10 mouse cellular contexts compared by ENCODE assay signal in the genomic region with DNA sequence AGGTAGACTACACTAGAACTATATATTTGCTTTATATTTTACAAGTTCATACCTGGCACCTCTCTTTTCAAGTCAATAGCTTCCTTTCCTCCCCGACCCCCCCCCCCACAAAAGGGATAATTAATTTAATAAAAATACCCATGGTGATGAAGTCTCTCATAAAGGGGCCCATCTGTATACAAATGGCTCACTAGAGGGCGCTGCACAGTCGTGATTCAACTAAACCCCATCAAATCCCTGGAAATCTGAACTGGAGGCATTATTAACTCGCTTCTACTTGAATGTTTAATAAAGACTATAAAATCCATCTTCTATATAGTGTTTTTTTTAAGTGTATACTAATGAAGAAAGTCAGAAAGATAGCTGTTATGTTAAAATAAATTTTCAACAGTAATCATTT. TPM values are rescaled to one million over a fixed set of nuclear protein-coding genes. Genes with fewer than 3 reads are reported as not detected.
DNase-seq lines count a peak whose midpoint lies in the region; ATAC-seq and TF ChIP-seq lines count a peak whose summit lies in the region.
"Had no signal": no experiment of that assay in that cellular context is flagged by ENCODE, and none has a peak within 500 bp of the region (broad histone marks: within the 10 kb centered on the region; RNA-seq: fewer than 3 reads in every experiment).

No protein-coding gene starts in this region.

- 15% methylated on average over 4 of the region's 4 CpGs for WGBS in midbrain, embryonic 11.5 days
- WGBS in midbrain, embryonic 15.5 days, result 5% methylated on average over 4 of the region's 4 CpGs
- WGBS in liver, embryonic 14.5 days (ENCODE audit: insufficient replicate concordance), result 6% methylated on average over 4 of the region's 4 CpGs

- H3K4me3 ChIP-seq in midbrain, embryonic 11.5 days (ENCODE audit: low read depth, low read length), result no peak overlapping the region
- no peak overlapping the region for H3K4me3 ChIP-seq in midbrain, embryonic 15.5 days
- H3K4me3 ChIP-seq in liver, embryonic 14.5 days (ENCODE audit: insufficient read depth in 1 of 2, low read depth in 2 of 2, low read length in 2 of 2), result no peak overlapping the region
- H3K4me3 ChIP-seq: megakaryocyte, embryonic 14.5 days had no signal

- H3K36me3 ChIP-seq in midbrain, embryonic 11.5 days (ENCODE audit: control insufficient read depth, insufficient read depth, low read length), result no peaks in the 10 kb centered on the region
- no peaks in the 10 kb centered on the region for H3K36me3 ChIP-seq in midbrain, embryonic 15.5 days (replicated peaks)
- no peaks in the 10 kb centered on the region for H3K36me3 ChIP-seq in liver, embryonic 14.5 days (replicated peaks; ENCODE audit: control insufficient read depth, insufficient read depth, low read depth)

- no peak for ATAC-seq in CD4-positive, CD25-positive, alpha-beta regulatory T cell, adult 4 months
- ATAC-seq in midbrain, embryonic 11.5 days (ENCODE audit: low FRiP score), result no peak
- ATAC-seq in midbrain, embryonic 15.5 days (replicated peaks), result no peak
- no peak for ATAC-seq in liver, embryonic 14.5 days (ENCODE audit: insufficient read depth)

- no peak overlapping the region for H3K27ac ChIP-seq in midbrain, embryonic 11.5 days (ENCODE audit: low read depth, low read length)
- no peak overlapping the region for H3K27ac ChIP-seq in midbrain, embryonic 15.5 days
- H3K27ac ChIP-seq in liver, embryonic 14.5 days, result no peak overlapping the region

- TF ChIP-seq EP300 in liver, embryonic 14.5 days (IDR thresholded peaks at IDR 0.05; ENCODE audit: low read depth), result no peak

- TF ChIP-seq CTCF in liver, embryonic 14.5 days (IDR thresholded peaks at IDR 0.05; ENCODE audit: low read depth), result peak; percentile 36; the same call in 1 of the 2 replicates

- H3K9ac ChIP-seq in midbrain, embryonic 11.5 days (ENCODE audit: low read length), result no peak overlapping the region
- H3K9ac ChIP-seq in midbrain, embryonic 15.5 days, result no peak overlapping the region
- H3K9ac ChIP-seq in liver, embryonic 14.5 days (replicated peaks), result no peak overlapping the region

- DNase-seq in CD4-positive, CD25-positive, alpha-beta regulatory T cell, adult 2 months (ENCODE audit: low read depth, low spot score), result peak; percentile 55
- DNase-seq in midbrain, embryonic 11.5 days (ENCODE audit: low spot score, missing footprints), result peak; percentile 93
- DNase-seq in cerebellum, adult 8-10 months, result peak; percentile 19
- DNase-seq in heart, postnatal 14 days, result peak; percentile 43 to 70
- DNase-seq in liver, embryonic 14.5 days (ENCODE audit: low read depth in 3 of 3, low spot score in 3 of 3), result peak in 1 of 3 experiments; percentile 11
- peak; percentile 3 for DNase-seq in skeletal muscle tissue, adult 2 months (ENCODE audit: low read depth, low spot score)

- H3K9me3 ChIP-seq in midbrain, embryonic 11.5 days (ENCODE audit: control insufficient read depth, low read length), result no peaks in the 10 kb centered on the region
- H3K9me3 ChIP-seq in midbrain, embryonic 15.5 days, result no peaks in the 10 kb centered on the region
- H3K9me3 ChIP-seq in liver, embryonic 14.5 days (ENCODE audit: control insufficient read depth, low read length), result no peaks in the 10 kb centered on the region
- H3K9me3 ChIP-seq: megakaryocyte, embryonic 14.5 days had no signal

- H3K27me3 ChIP-seq in midbrain, embryonic 11.5 days (ENCODE audit: control insufficient read depth, insufficient read depth, low read length), result no peaks in the 10 kb centered on the region
- H3K27me3 ChIP-seq in midbrain, embryonic 15.5 days (replicated peaks), result no peaks in the 10 kb centered on the region
- H3K27me3 ChIP-seq in liver, embryonic 14.5 days (ENCODE audit: control insufficient read depth, insufficient read depth, low read length), result no peaks in the 10 kb centered on the region

- intact Hi-C loops in heart, postnatal 14 days (cut with DNase I), result loop anchor here (1.0 kb wide), 1 partner anchor 314 kb away; no protein-coding TSS in a partner anchor

- H3K4me1 ChIP-seq in midbrain, embryonic 11.5 days (ENCODE audit: control insufficient read depth, insufficient read depth, low read length), result no peaks in the 10 kb centered on the region
- H3K4me1 ChIP-seq in midbrain, embryonic 15.5 days, result no peaks in the 10 kb centered on the region
- H3K4me1 ChIP-seq in liver, embryonic 14.5 days (replicated peaks; ENCODE audit: control insufficient read depth in 2 of 2, insufficient read depth in 2 of 2, low read length in 1 of 2), result no peaks in the 10 kb centered on the region

- no peak overlapping the region for H3K4me2 ChIP-seq in midbrain, embryonic 11.5 days
- no peak overlapping the region for H3K4me2 ChIP-seq in midbrain, embryonic 15.5 days
- H3K4me2 ChIP-seq in liver, embryonic 14.5 days (ENCODE audit: low read depth), result no peak overlapping the region

RNA-seq across cellular contexts. Expression of a gene that starts 30.7 kb away (rescaled TPM):
- polyA plus RNA-seq in CD4-positive, CD25-positive, alpha-beta regulatory T cell, adult 4 months (2017; shearing (Covaris generic)), result 1 to 10 TPM; 7.5 to 7.9 TPM
- polyA plus RNA-seq in midbrain, embryonic 11.5 days (2014; fragmentation: Nextera tagmentation; extraction: Ambion mirVana), result 9.3 and 10.6 TPM in 2 replicates
- polyA plus RNA-seq in midbrain, embryonic 15.5 days (2015; fragmentation: Nextera tagmentation; extraction: Ambion mirVana), result 16.3 and 18.0 TPM in 2 replicates
- 1 to 10 TPM; 4.3 to 4.4 TPM for total RNA-seq in heart, postnatal 14 days (2021)
- polyA plus RNA-seq in liver, embryonic 14.5 days (2012; rRNA removed), result 0.34 and 0.44 TPM in 2 replicates
- 0.76 and 0.99 TPM in 2 replicates for polyA plus RNA-seq in liver, embryonic 14.5 days (2014; fragmentation: Nextera tagmentation; extraction: Ambion mirVana)

RNA-seq across cellular contexts. Expression of a gene that starts 40.6 kb away (rescaled TPM):
- not detected for polyA plus RNA-seq in CD4-positive, CD25-positive, alpha-beta regulatory T cell, adult 4 months (2017; shearing (Covaris generic))
- not detected in 2 replicates for polyA plus RNA-seq in midbrain, embryonic 11.5 days (2014; fragmentation: Nextera tagmentation; extraction: Ambion mirVana)
- polyA plus RNA-seq in midbrain, embryonic 15.5 days (2015; fragmentation: Nextera tagmentation; extraction: Ambion mirVana), result 0.89 and 1.7 TPM in 2 replicates
- not detected for total RNA-seq in heart, postnatal 14 days (2021)
- polyA plus RNA-seq in liver, embryonic 14.5 days (2012; rRNA removed), result not detected in 2 replicates
- not detected in 2 replicates for polyA plus RNA-seq in liver, embryonic 14.5 days (2014; fragmentation: Nextera tagmentation; extraction: Ambion mirVana)
- total RNA-seq: gastrocnemius, postnatal 4 days had no signal
